Mouse (Mus musculus): Measurements from ENCODE around the gene Apoc1. TPM values are rescaled to one million over a fixed set of nuclear protein-coding genes. Genes with fewer than 3 reads are reported as not detected.
"Not testable (repeated sequence)": the region's sequence is repeated elsewhere in the genome, so short reads cannot be mapped to it uniquely, and the experiment has no call there.

The Apoc1 gene
- total RNA-seq, 1 experiment from 2014 or later, result not detected

- ATAC-seq (replicated peaks in 1 of 2; ENCODE audit: insufficient read depth in 1 of 2, low FRiP score in 2 of 2, low TSS enrichment in 1 of 2, low read depth in 1 of 2, poor library complexity in 2 of 2, severe bottlenecking in 2 of 2), result no peak
Observed at GRCm38 (mm10) chr7:19694336-19695212, 2.1 kb upstream of the Apoc1 start.

- ATAC-seq (replicated peaks in 1 of 2; ENCODE audit: insufficient read depth in 1 of 2, low FRiP score in 2 of 2, low TSS enrichment in 1 of 2, low read depth in 1 of 2, poor library complexity in 2 of 2, severe bottlenecking in 2 of 2), result peak; percentile 20 to 28; a peak in 2 of 4 replicates
Observed at GRCm38 (mm10) chr7:19693421-19693820, 961 bp upstream of the Apoc1 start.

- ATAC-seq (replicated peaks in 1 of 2; ENCODE audit: insufficient read depth in 1 of 2, low FRiP score in 2 of 2, low TSS enrichment in 1 of 2, low read depth in 1 of 2, poor library complexity in 2 of 2, severe bottlenecking in 2 of 2), result no peak
Observed at GRCm38 (mm10) chr7:19691434-19691833, 1.0 kb downstream of the Apoc1 start.

GRCm38 (mm10) chr7:19690845-19691244 lies 1.6 kb downstream of the Apoc1 start:
- ATAC-seq (replicated peaks in 1 of 2; ENCODE audit: insufficient read depth in 1 of 2, low FRiP score in 2 of 2, low TSS enrichment in 1 of 2, low read depth in 1 of 2, poor library complexity in 2 of 2, severe bottlenecking in 2 of 2), result no peak

- no peak for ATAC-seq (replicated peaks in 1 of 2; ENCODE audit: insufficient read depth in 1 of 2, low FRiP score in 2 of 2, low TSS enrichment in 1 of 2, low read depth in 1 of 2, poor library complexity in 2 of 2, severe bottlenecking in 2 of 2)
Observed at GRCm38 (mm10) chr7:19688611-19689010, 3.8 kb downstream of the Apoc1 start.

GRCm38 (mm10) chr7:19688101-19688500 lies 4.4 kb downstream of the Apoc1 start:
- ATAC-seq (replicated peaks in 1 of 2; ENCODE audit: insufficient read depth in 1 of 2, low FRiP score in 2 of 2, low TSS enrichment in 1 of 2, low read depth in 1 of 2, poor library complexity in 2 of 2, severe bottlenecking in 2 of 2), result no peak

- ATAC-seq (replicated peaks in 1 of 2; ENCODE audit: insufficient read depth in 1 of 2, low FRiP score in 2 of 2, low TSS enrichment in 1 of 2, low read depth in 1 of 2, poor library complexity in 2 of 2, severe bottlenecking in 2 of 2), result not testable (repeated sequence)
Observed at GRCm38 (mm10) chr7:19686927-19687583, 5.4 kb downstream of the Apoc1 start.

- ATAC-seq (replicated peaks in 1 of 2; ENCODE audit: insufficient read depth in 1 of 2, low FRiP score in 2 of 2, low TSS enrichment in 1 of 2, low read depth in 1 of 2, poor library complexity in 2 of 2, severe bottlenecking in 2 of 2), result no peak
Observed at GRCm38 (mm10) chr7:19686521-19686920, 5.9 kb downstream of the Apoc1 start.

- no peak for ATAC-seq (replicated peaks in 1 of 2; ENCODE audit: insufficient read depth in 1 of 2, low FRiP score in 2 of 2, low TSS enrichment in 1 of 2, low read depth in 1 of 2, poor library complexity in 2 of 2, severe bottlenecking in 2 of 2)
Observed at GRCm38 (mm10) chr7:19685374-19685773, 7.1 kb downstream of the Apoc1 start.

GRCm38 (mm10) chr7:19683771-19684201 lies 8.7 kb downstream of the Apoc1 start:
- no peak; a peak in 1 of 4 replicates for ATAC-seq (replicated peaks in 1 of 2; ENCODE audit: insufficient read depth in 1 of 2, low FRiP score in 2 of 2, low TSS enrichment in 1 of 2, low read depth in 1 of 2, poor library complexity in 2 of 2, severe bottlenecking in 2 of 2)

GRCm38 (mm10) chr7:19682979-19683378 lies 9.5 kb downstream of the Apoc1 start:
- no peak for ATAC-seq (replicated peaks in 1 of 2; ENCODE audit: insufficient read depth in 1 of 2, low FRiP score in 2 of 2, low TSS enrichment in 1 of 2, low read depth in 1 of 2, poor library complexity in 2 of 2, severe bottlenecking in 2 of 2)

GRCm38 (mm10) chr7:19681202-19681694 lies 11.2 kb downstream of the Apoc1 start, which contains the start of the genes Gm44805 and Apoc4:
TSS of gene Gm44805 (minus strand) at chr7:19681423.
TSS of gene Apoc4 (minus strand) at chr7:19681479.
- no peak for ATAC-seq (replicated peaks in 1 of 2; ENCODE audit: insufficient read depth in 1 of 2, low FRiP score in 2 of 2, low TSS enrichment in 1 of 2, low read depth in 1 of 2, poor library complexity in 2 of 2, severe bottlenecking in 2 of 2)

- ATAC-seq (replicated peaks in 1 of 2; ENCODE audit: insufficient read depth in 1 of 2, low FRiP score in 2 of 2, low TSS enrichment in 1 of 2, low read depth in 1 of 2, poor library complexity in 2 of 2, severe bottlenecking in 2 of 2), result no peak
Observed at GRCm38 (mm10) chr7:19680702-19681101, 11.8 kb downstream of the Apoc1 start.

GRCm38 (mm10) chr7:19678901-19679300 lies 13.6 kb downstream of the Apoc1 start:
- no peak for ATAC-seq (replicated peaks in 1 of 2; ENCODE audit: insufficient read depth in 1 of 2, low FRiP score in 2 of 2, low TSS enrichment in 1 of 2, low read depth in 1 of 2, poor library complexity in 2 of 2, severe bottlenecking in 2 of 2)

GRCm38 (mm10) chr7:19677872-19678271 lies 14.6 kb downstream of the Apoc1 start, which contains the start of gene Apoc2:
TSS of gene Apoc2 (minus strand) at chr7:19677941.
- ATAC-seq (replicated peaks in 1 of 2; ENCODE audit: insufficient read depth in 1 of 2, low FRiP score in 2 of 2, low TSS enrichment in 1 of 2, low read depth in 1 of 2, poor library complexity in 2 of 2, severe bottlenecking in 2 of 2), result no peak

GRCm38 (mm10) chr7:19676662-19677061 lies 15.8 kb downstream of the Apoc1 start:
- no peak for ATAC-seq (replicated peaks in 1 of 2; ENCODE audit: insufficient read depth in 1 of 2, low FRiP score in 2 of 2, low TSS enrichment in 1 of 2, low read depth in 1 of 2, poor library complexity in 2 of 2, severe bottlenecking in 2 of 2)

- ATAC-seq (replicated peaks in 1 of 2; ENCODE audit: insufficient read depth in 1 of 2, low FRiP score in 2 of 2, low TSS enrichment in 1 of 2, low read depth in 1 of 2, poor library complexity in 2 of 2, severe bottlenecking in 2 of 2), result no peak
Observed at GRCm38 (mm10) chr7:19675824-19676223, 16.6 kb downstream of the Apoc1 start.

GRCm38 (mm10) chr7:19673083-19673699 lies 19.3 kb downstream of the Apoc1 start:
- ATAC-seq (replicated peaks in 1 of 2; ENCODE audit: insufficient read depth in 1 of 2, low FRiP score in 2 of 2, low TSS enrichment in 1 of 2, low read depth in 1 of 2, poor library complexity in 2 of 2, severe bottlenecking in 2 of 2), result no peak

Measured in hematopoietic stem cell, adult 5-6 weeks (primary cell).